Mouse (Mus musculus) limb, embryonic 15.5 days (tissue): Measurements from ENCODE around the gene Gm9046. TPM values are rescaled to one million over a fixed set of nuclear protein-coding genes. Genes with fewer than 3 reads are reported as not detected.
"Not testable (repeated sequence)": the region's sequence is repeated elsewhere in the genome, so short reads cannot be mapped to it uniquely, and the experiment has no call there.

ENCODE experiments used
- ATAC-seq: fragments of 200-750 bp; cut with Nextera tagmentation; 2 replicates; pipeline ENCODE4 v1.8.0; 2017; ENCODE audit warnings: low read depth, moderate TSS enrichment; ENCODE audit not compliant: insufficient number of reproducible peaks, low FRiP score, low TSS enrichment
- H3K27ac ChIP-seq: fragments of 300-500 bp; sonication (generic); 2 replicates; pipeline ENCODE4 v1.5.1; 2015; ENCODE audit warnings: moderate library complexity, mild to moderate bottlenecking, inconsistent platforms
- H3K27me3 ChIP-seq: fragments of 300-500 bp; sonication (generic); 2 replicates; pipeline ENCODE4 v1.6.1; 2015; ENCODE audit warnings: inconsistent platforms
- H3K36me3 ChIP-seq: fragments of 300-500 bp; sonication (generic); 2 replicates; pipeline ENCODE4 v1.6.1; 2015; ENCODE audit warnings: inconsistent platforms
- H3K4me1 ChIP-seq: fragments of 300-500 bp; sonication (generic); 2 replicates; pipeline ENCODE4 v1.6.1; 2015; ENCODE audit warnings: inconsistent platforms
- H3K4me2 ChIP-seq: fragments of 300-500 bp; sonication (generic); 2 replicates; pipeline ENCODE4 v1.6.1; 2015; ENCODE audit warnings: mild to moderate bottlenecking, inconsistent platforms
- H3K4me3 ChIP-seq: fragments of 300-500 bp; sonication (generic); 2 replicates; pipeline ENCODE4 v1.5.1; 2015; ENCODE audit warnings: mild to moderate bottlenecking, inconsistent platforms
- H3K9ac ChIP-seq: fragments of 300-500 bp; sonication (generic); 2 replicates; pipeline ENCODE4 v1.6.1; 2015; ENCODE audit warnings: inconsistent platforms
- H3K9me3 ChIP-seq: fragments of 300-500 bp; sonication (generic); 2 replicates; pipeline ENCODE4 v1.6.1; 2016; ENCODE audit warnings: inconsistent platforms
- WGBS: fragments of 180-500 bp; shearing (Covaris S2); methylation state at CpG from one replicate; pipeline ENCODE4 v1.1.7; 2015; 5-methylcytosine and 5-hydroxymethylcytosine counted together
- polyA plus RNA-seq: library from polyadenylated mRNA; unstranded; fragments of >200 nt; fragmentation: Nextera tagmentation; extraction: Ambion mirVana; gene quantifications from 2 replicates; pipeline ENCODE4 v1.2.1, GENCODE M21; 2015

The Gm9046 gene
- not detected in 2 replicates for polyA plus RNA-seq

DNA sequence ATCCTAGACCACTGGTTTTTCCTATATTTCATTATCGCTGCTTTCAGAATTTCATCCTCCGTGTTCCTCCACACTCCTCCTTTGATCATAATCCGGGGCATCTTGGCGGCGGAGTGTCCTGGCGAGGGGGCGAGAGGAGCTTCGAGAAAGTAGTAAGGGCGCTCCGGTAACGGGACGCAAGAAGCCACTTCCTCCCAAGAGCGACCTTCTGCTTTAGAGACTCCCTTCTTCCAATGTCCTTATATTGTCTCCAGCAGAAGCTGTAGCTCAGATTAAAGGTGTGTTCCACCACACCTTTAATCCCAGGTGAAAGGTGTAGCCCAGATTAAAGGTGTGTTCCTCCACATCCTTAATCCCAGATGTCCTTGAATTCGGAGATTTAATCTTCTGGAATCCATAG, at the start of gene Gm9046:
Gene Gm9046, minus strand, starts transcription at position 101 of the 400 bp plus-strand sequence.
- H3K9me3 ChIP-seq, H3K4me1 ChIP-seq, H3K9ac ChIP-seq, H3K27ac ChIP-seq, H3K36me3 ChIP-seq, H3K27me3 ChIP-seq, H3K4me2 ChIP-seq, ATAC-seq, H3K4me3 ChIP-seq: not testable (repeated sequence)
- no CpG with 5 or more reads among the region's 14 CpGs for WGBS

DNA sequence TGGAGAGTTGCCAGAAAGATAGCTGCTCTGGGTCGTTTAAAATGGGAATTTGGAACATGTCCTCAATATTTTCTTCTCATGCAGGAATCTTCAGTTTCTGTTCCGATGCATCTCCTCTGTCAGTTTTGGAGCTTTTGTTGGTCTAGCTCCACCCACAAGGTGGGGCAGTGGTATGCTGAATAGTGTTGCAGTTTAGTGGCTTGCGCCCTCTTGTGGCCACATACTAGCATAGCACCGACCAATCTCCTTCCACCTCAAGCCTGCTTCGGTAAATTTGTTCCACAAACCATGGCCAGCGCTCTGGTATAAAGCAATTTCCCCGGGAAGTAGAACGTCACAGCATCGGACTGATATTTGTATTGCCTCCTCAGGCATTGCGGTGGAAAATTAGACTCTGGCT, 27.4 kb upstream of the Gm9046 start:
- peak overlapping the region; percentile 38; the same call in 1 of the 2 replicates for H3K4me2 ChIP-seq
- no peaks in the 10 kb centered on the region for H3K27me3 ChIP-seq
- no peak overlapping the region for H3K9ac ChIP-seq
- ATAC-seq: 0 out of 2 replicates have a peak, but pooled peaks have one; percentile 55
- 0 out of 2 replicates have a peak overlapping the region, but pooled peaks have one; percentile 5 for H3K4me3 ChIP-seq
- WGBS: 3% methylated on average over 10 of the region's 10 CpGs
- H3K9me3 ChIP-seq: no peaks in the 10 kb centered on the region
- H3K36me3 ChIP-seq: no peaks in the 10 kb centered on the region
- H3K27ac ChIP-seq: no peak overlapping the region
- H3K4me1 ChIP-seq: 0 out of 2 replicates have a peak, but pooled peaks cover 4% of the 10 kb centered on the region

DNA sequence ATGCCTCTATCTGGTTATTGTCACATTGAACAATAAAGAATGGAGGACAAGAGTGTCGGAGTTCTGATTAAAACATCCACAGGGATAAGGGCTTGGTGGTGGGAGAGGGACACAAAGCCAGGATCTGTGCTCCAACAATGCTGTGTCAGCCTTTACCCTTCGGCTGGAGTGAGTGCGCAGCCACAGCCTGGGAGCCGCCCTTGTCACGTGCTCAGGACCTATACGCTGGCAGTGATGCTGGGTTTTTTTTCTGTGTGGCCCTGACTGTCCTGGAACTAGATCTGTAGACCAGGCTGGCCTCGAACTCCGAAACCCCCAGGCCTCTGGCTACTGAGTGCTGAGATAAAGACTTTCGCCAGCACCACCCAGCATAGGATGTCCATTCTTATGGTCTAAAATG, 26.5 kb upstream of the Gm9046 start:
- no peak overlapping the region for H3K9ac ChIP-seq
- ATAC-seq: no peak
- no peaks in the 10 kb centered on the region for H3K27me3 ChIP-seq
- no peak overlapping the region for H3K4me2 ChIP-seq
- H3K4me1 ChIP-seq: 0 out of 2 replicates have a peak, but pooled peaks cover 4% of the 10 kb centered on the region
- no peaks in the 10 kb centered on the region for H3K9me3 ChIP-seq
- H3K36me3 ChIP-seq: no peaks in the 10 kb centered on the region
- no peak overlapping the region for H3K27ac ChIP-seq
- WGBS: 89% methylated on average over 9 of the region's 9 CpGs
- H3K4me3 ChIP-seq: no peak overlapping the region

DNA sequence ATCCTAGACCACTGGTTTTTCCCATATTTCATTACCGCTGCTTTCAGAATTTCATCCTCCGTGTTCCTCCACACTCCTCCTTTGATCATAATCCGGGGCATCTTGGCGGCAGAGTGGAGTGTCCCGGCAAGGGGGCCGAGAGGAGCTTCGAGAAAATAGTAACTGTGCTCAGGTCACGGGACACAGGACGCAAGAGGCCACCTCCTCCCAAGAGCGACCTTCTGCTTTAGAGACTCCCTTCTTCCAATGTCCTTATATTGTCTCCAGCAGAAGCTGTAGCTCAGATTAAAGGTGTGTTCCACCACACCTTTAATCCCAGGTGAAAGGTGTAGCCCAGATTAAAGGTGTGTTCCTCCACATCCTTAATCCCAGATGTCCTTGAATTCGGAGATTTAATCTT, 10.9 kb upstream of the Gm9046 start, which contains the start of gene Gm9049:
Gene Gm9049, minus strand, starts transcription at position 101 of the 400 bp plus-strand sequence.
- not testable (repeated sequence) for H3K27me3 ChIP-seq, ATAC-seq, H3K27ac ChIP-seq, H3K9ac ChIP-seq, H3K4me3 ChIP-seq, H3K36me3 ChIP-seq, H3K4me1 ChIP-seq, H3K9me3 ChIP-seq, H3K4me2 ChIP-seq
- 67% methylated on average over 1 of the region's 11 CpGs for WGBS

DNA sequence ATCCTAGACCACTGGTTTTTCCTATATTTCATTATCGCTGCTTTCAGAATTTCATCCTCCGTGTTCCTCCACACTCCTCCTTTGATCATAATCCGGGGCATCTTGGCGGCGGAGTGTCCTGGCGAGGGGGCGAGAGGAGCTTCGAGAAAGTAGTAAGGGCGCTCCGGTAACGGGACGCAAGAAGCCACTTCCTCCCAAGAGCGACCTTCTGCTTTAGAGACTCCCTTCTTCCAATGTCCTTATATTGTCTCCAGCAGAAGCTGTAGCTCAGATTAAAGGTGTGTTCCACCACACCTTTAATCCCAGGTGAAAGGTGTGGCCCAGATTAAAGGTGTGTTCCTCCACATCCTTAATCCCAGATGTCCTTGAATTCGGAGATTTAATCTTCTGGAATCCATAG, 5.5 kb upstream of the Gm9046 start, which contains the start of gene Gm9048:
Gene Gm9048, minus strand, starts transcription at position 101 of the 400 bp plus-strand sequence.
- ATAC-seq, H3K4me2 ChIP-seq, H3K27ac ChIP-seq, H3K4me3 ChIP-seq, H3K27me3 ChIP-seq, H3K9ac ChIP-seq, H3K36me3 ChIP-seq, H3K9me3 ChIP-seq, H3K4me1 ChIP-seq: not testable (repeated sequence)
- 100% methylated on average over 1 of the region's 14 CpGs for WGBS

DNA sequence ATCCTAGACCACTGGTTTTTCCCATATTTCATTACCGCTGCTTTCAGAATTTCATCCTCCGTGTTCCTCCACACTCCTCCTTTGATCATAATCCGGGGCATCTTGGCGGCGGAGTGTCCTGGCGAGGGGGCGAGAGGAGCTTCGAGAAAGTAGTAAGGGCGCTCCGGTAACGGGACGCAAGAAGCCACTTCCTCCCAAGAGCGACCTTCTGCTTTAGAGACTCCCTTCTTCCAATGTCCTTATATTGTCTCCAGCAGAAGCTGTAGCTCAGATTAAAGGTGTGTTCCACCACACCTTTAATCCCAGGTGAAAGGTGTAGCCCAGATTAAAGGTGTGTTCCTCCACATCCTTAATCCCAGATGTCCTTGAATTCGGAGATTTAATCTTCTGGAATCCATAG, 5.3 kb downstream of the Gm9046 start, which contains the start of gene Gm9045:
Gene Gm9045, minus strand, starts transcription at position 101 of the 400 bp plus-strand sequence.
- not testable (repeated sequence) for H3K4me3 ChIP-seq, ATAC-seq, H3K9me3 ChIP-seq, H3K4me2 ChIP-seq, H3K9ac ChIP-seq, H3K4me1 ChIP-seq, H3K27me3 ChIP-seq, H3K36me3 ChIP-seq, H3K27ac ChIP-seq
- no CpG with 5 or more reads among the region's 14 CpGs for WGBS

DNA sequence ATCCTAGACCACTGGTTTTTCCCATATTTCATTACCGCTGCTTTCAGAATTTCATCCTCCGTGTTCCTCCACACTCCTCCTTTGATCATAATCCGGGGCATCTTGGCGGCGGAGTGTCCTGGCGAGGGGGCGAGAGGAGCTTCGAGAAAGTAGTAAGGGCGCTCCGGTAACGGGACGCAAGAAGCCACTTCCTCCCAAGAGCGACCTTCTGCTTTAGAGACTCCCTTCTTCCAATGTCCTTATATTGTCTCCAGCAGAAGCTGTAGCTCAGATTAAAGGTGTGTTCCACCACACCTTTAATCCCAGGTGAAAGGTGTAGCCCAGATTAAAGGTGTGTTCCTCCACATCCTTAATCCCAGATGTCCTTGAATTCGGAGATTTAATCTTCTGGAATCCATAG, 10.7 kb downstream of the Gm9046 start, which contains the start of gene Gm9044:
Gene Gm9044, minus strand, starts transcription at position 101 of the 400 bp plus-strand sequence.
- H3K4me1 ChIP-seq: not testable (repeated sequence)

DNA sequence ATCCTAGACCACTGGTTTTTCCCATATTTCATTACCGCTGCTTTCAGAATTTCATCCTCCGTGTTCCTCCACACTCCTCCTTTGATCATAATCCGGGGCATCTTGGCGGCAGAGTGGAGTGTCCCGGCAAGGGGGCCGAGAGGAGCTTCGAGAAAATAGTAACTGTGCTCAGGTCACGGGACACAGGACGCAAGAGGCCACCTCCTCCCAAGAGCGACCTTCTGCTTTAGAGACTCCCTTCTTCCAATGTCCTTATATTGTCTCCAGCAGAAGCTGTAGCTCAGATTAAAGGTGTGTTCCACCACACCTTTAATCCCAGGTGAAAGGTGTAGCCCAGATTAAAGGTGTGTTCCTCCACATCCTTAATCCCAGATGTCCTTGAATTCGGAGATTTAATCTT, 16.2 kb downstream of the Gm9046 start, which contains the start of gene Gm9040:
Gene Gm9040, minus strand, starts transcription at position 101 of the 400 bp plus-strand sequence.
- not testable (repeated sequence) for H3K9me3 ChIP-seq, H3K27ac ChIP-seq, H3K4me2 ChIP-seq, H3K27me3 ChIP-seq, ATAC-seq, H3K4me1 ChIP-seq, H3K9ac ChIP-seq, H3K4me3 ChIP-seq, H3K36me3 ChIP-seq
- WGBS: no CpG with 5 or more reads among the region's 11 CpGs

More for the DNA sequence above, 10.7 kb downstream of the Gm9046 start, which contains the start of gene Gm9044:
- H3K9ac ChIP-seq, H3K27me3 ChIP-seq, H3K27ac ChIP-seq, H3K4me2 ChIP-seq, H3K36me3 ChIP-seq, ATAC-seq, H3K9me3 ChIP-seq, H3K4me3 ChIP-seq: not testable (repeated sequence)
- no CpG with 5 or more reads among the region's 14 CpGs for WGBS

DNA sequence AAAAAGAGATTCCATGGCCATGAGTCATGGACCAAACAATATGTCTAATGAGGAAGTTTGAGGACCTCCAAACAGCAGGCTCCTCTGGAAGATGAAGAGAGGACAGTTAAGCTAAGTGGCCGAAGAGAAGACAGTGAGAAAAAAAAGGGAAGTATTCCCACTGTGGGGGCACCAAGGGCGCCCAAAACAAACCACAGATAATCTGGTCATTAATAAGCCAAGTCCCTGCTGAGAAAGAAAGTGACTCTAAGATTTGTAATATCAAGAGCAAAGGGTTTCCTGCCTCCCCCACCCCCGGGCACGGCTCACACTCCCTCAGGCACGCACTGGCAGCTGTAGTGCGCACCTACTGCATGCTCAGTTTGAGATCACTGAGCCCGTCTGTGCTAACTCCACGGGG, 24.0 kb downstream of the Gm9046 start:
- no peak overlapping the region for H3K27ac ChIP-seq
- ATAC-seq: no peak
- H3K4me2 ChIP-seq: no peak overlapping the region
- H3K36me3 ChIP-seq: no peaks in the 10 kb centered on the region
- 78% methylated on average over 8 of the region's 8 CpGs for WGBS
- H3K4me1 ChIP-seq: no peaks in the 10 kb centered on the region
- no peaks in the 10 kb centered on the region for H3K9me3 ChIP-seq
- H3K27me3 ChIP-seq: no peaks in the 10 kb centered on the region
- no peak overlapping the region for H3K9ac ChIP-seq
- H3K4me3 ChIP-seq: no peak overlapping the region

DNA sequence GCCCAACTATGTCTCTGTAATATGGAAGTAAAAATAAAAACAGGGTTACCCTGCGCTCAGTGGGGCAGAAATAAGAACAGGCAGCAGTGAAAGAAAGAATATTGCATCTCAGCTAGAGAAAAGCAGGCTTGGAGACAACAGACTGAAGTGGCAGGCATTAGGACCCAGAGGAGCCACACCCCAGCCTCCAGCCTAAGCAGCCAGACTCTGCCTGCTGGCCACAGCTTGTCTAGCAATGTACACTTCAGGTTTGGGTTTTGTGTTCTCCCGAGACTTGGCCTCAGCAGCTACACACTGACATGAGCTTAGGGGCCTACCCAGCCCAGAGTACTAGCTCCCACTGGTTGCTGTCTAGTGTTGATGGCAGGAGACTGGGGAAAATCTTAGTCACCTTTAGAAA, 40.9 kb downstream of the Gm9046 start:
- H3K36me3 ChIP-seq, H3K4me3 ChIP-seq, H3K9ac ChIP-seq, ATAC-seq, H3K4me2 ChIP-seq, H3K27ac ChIP-seq, H3K9me3 ChIP-seq, H3K4me1 ChIP-seq, H3K27me3 ChIP-seq: not testable (repeated sequence)
- WGBS: 32% methylated on average over 2 of the region's 2 CpGs

DNA sequence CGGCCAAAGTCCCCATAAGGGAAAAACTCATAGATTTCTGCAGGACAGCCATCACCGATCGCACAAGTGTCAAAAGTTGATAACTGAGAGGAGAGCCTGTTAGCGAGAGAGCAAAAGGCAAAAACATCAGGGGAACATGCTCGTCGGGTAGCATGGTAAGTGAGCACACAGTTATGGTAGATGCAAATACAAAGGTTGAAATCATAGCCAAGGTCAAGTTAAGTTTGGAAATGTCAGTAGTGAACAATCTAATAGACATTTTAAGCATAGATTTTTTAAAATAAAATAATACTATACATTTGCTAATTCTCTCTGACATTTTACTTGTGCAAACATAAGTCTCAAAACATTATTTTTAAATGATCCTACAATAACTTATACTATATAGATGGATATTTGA, 48.1 kb downstream of the Gm9046 start, which contains the start of gene Iltifb:
Gene Iltifb, minus strand, starts transcription at position 101 of the 400 bp plus-strand sequence.
- no peaks in the 10 kb centered on the region for H3K9me3 ChIP-seq
- H3K4me1 ChIP-seq: no peaks in the 10 kb centered on the region
- ATAC-seq: no peak
- no peak within 1 kb of the TSS for H3K4me2 ChIP-seq
- H3K4me3 ChIP-seq: no peak within 1 kb of the TSS
- no peaks in the 10 kb centered on the region for H3K27me3 ChIP-seq
- no peak within 1 kb of the TSS for H3K9ac ChIP-seq
- no peak within 1 kb of the TSS for H3K27ac ChIP-seq
- no peaks in the 10 kb centered on the region for H3K36me3 ChIP-seq
- 94% methylated on average over 6 of the region's 6 CpGs for WGBS
